Mouse (Mus musculus): ENCODE measurements around the gene Krtap7-1.

The Krtap7-1 gene

GRCm38 (mm10) chr16:89508223-89508622 lies at the start of gene Krtap7-1:
Gene Krtap7-1 (minus strand): TSS chr16:89508323.
- no peak for DNase-seq (ENCODE audit: extremely low read depth, insufficient read length, low spot score)

- no peak for DNase-seq (ENCODE audit: extremely low read depth, insufficient read length, low spot score)
Observed at GRCm38 (mm10) chr16:89550298-89550697, 42.2 kb upstream of the Krtap7-1 start.

DNA sequence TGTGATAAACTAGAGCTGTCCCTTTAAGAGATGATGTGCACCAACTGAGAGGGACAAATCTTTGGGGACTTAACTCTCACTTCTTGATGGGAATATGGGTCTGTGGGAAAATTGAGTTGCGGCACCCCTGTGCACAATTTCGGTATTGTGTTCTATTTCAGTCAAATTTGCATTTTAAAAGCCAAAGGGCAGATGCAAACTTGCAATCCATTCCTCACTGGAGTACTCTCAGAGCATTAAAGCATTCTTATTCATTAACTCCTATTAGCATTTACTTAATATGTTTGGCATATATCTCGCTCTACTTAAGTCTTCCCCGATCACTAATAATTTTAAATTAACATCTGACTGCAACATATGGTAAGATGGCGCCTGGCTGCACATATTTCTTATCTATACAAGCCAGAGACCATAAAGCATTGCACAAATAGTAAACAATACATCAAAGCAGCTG lies 29.9 kb upstream of the Krtap7-1 start:
- no peak for DNase-seq (ENCODE audit: extremely low read depth, insufficient read length, low spot score)

DNA sequence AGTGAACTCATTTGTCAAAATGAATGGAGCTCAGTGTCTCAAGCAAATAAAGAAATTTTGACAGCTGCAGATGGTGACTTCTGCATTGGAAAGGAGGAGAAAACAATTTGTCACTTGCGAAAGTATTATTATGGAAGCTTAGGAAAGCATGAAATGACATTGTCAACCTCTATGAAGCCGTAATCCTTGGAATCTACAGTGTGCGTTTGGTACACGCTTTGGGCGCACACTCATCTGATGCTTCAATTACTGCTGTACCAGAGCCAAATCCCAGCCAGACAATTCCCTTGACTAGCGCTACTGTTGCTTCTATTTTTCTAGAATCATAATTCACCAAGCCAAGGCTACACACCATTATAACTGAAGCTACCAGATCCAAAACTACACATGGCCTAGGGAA lies 29.2 kb upstream of the Krtap7-1 start:
- no peak for DNase-seq (ENCODE audit: extremely low read depth, insufficient read length, low spot score)

DNA sequence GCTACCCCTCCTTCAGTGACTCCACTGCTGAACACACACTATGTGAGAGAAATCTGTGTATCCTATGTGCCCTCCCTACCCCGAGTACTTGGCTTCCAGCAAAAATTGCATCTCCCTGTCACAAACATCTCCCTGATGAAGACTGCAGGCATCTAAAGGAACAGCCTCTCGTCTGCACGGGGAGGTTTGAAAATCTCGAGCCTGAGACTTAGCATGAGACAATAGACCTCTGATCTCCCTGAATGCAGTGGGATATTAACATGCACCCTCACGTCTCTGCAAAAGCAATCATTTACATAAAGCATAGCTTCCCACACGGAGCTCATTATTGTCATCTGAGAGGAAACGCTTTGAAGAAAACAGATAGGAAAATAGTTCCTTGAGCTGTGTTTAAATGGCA lies 22.4 kb upstream of the Krtap7-1 start:
- DNase-seq (ENCODE audit: extremely low read depth, insufficient read length, low spot score), result no peak

GRCm38 (mm10) chr16:89529846-89530245 lies 21.7 kb upstream of the Krtap7-1 start:
- DNase-seq (ENCODE audit: extremely low read depth, insufficient read length, low spot score), result no peak

DNA sequence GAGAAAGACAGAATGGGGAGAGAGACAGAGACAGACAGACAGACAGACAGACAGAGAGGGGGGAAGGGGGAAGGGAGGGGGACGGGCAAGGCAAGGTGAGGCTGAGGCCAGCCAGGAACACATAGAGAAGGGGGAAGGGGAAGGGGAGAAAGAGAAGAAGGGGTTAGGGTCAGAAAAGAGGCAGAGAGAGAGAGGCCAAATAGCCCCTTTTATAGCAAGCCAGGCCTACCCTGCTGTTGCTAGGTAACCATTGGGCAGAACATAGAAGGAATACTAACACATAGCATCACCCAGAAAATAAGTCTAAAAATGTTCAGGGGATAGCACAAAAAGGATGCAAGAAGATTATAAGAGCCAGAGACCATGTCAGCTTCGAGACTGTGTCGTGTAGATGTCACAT lies 20.3 kb upstream of the Krtap7-1 start:
- no peak for DNase-seq (ENCODE audit: extremely low read depth, insufficient read length, low spot score)

- DNase-seq (ENCODE audit: extremely low read depth, insufficient read length, low spot score), result no peak
Observed at GRCm38 (mm10) chr16:89520996-89521395, 12.9 kb upstream of the Krtap7-1 start.

- DNase-seq (ENCODE audit: extremely low read depth, insufficient read length, low spot score), result no peak
Observed at GRCm38 (mm10) chr16:89520555-89520954, 12.4 kb upstream of the Krtap7-1 start.

DNA sequence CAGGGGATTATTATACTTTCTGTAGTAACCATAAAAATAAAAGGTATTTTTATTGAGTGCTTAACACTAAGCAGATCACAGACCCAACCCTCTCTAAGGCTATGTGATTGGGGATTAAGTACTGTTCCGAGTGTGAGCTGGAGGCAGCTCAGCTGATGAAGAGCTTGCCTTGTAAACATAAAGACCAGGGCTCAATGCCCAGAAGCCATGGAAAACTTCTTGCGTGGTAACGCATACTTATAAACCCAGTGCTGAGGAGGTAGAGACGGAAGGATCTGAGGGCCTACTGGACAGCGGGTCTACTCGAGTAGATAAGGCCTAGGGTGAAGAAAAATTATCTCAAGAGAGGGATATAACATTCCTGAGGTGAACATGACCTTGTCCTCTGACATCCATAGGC lies 12.0 kb upstream of the Krtap7-1 start:
- no peak for DNase-seq (ENCODE audit: extremely low read depth, insufficient read length, low spot score)

- no peak for DNase-seq (ENCODE audit: extremely low read depth, insufficient read length, low spot score)
Observed at GRCm38 (mm10) chr16:89517635-89518034, 9.5 kb upstream of the Krtap7-1 start.

GRCm38 (mm10) chr16:89513431-89513830 lies 5.3 kb upstream of the Krtap7-1 start:
- no peak for DNase-seq (ENCODE audit: extremely low read depth, insufficient read length, low spot score)

DNA sequence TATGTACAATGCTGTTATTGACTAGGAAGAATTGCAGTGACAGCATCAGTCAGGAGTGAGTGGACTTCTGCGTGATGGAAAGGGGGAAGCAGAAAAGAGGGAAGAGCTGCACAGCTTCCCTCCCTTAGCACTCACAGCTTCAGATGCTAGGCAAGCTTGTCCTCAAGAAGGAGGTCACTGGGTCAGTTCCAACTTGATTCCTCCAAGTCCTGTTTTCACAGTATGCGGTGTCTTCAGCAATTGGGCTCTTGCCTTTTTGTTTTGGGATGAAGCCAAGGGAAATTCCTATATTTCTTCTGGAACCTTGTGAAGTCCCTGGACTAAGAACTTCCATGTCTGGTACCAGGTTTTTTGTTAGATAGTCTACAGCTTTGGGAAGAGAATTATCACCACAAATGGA lies 4.6 kb downstream of the Krtap7-1 start:
- DNase-seq (ENCODE audit: extremely low read depth, insufficient read length, low spot score), result no peak

DNA sequence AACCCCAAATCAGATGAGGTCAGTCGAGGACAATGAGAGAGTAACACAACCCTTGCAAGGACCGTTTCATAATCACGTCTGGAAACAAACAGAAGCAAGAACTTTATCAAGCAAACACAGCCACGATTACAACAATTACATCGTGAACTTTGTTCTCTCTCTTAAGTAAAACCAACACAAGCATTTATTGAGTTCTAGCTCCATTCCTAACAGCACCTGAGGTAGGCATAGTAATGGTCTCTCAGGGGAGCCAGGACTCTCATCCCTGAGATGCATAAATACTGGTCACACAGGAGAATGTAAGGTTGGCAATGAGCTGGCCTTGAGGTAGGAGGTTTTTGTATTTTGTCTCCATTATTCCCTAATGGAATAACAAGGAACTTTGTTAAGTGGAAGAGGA lies 6.3 kb downstream of the Krtap7-1 start:
- DNase-seq (ENCODE audit: extremely low read depth, insufficient read length, low spot score), result no peak

GRCm38 (mm10) chr16:89497002-89497401 lies 11.1 kb downstream of the Krtap7-1 start:
- no peak for DNase-seq (ENCODE audit: extremely low read depth, insufficient read length, low spot score)

GRCm38 (mm10) chr16:89495394-89496153 lies 12.5 kb downstream of the Krtap7-1 start:
- no peak for DNase-seq (ENCODE audit: extremely low read depth, insufficient read length, low spot score)

DNA sequence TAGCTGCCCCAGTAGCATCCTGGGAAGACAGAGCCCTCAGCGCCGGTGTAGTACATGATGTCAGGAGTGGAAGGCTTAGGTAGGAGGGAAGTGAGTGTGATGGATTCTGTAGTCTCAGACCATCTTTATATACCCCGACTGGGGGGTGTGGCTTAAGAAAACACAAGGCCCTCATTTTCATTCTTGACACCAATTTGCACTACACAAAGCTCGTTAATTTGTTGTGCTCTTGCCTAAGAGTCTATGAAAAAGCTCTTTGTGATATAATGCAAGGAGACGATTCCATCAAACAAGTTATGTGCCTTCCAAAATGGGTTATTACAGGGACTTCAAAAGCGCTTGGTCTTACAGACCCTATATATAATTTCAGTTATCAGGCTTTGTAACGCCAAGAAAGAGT lies 20.3 kb downstream of the Krtap7-1 start, which contains the start of gene Krtap8-1:
Krtap8-1 (minus strand) TSS at position 101 of the 400 bp plus-strand sequence.
- no peak for DNase-seq (ENCODE audit: extremely low read depth, insufficient read length, low spot score)

DNA sequence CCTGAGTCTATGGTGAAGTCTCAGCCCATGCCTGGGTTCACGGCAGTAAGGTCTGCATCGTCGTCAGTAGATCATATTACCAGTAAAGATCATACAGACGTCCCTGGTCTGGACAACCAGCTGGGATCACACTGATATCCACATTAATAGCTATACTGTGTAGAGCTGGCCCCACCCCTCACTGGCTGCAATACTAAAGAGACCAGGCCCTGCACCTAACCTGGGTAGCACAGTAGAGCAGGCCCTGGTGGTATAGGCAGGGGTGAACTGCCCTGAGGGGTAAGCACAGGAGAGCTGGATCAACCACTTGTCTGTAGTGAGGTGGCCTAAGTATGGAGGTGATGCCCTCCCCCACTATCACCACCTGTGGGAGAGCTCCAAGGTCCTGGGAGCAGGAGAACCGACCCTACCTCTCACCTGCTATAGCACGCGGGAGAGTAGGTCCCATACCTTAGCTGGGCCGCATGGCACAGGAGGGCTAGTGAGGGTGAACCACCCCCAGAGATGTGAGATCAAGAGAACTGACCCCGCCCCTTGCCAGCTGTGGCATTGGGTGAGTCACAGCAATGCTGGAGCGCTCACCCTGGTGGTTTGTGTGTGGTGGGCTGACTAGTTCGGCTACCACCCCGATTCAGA lies 30.3 kb downstream of the Krtap7-1 start:
- DNase-seq (ENCODE audit: extremely low read depth, insufficient read length, low spot score), result no peak

DNA sequence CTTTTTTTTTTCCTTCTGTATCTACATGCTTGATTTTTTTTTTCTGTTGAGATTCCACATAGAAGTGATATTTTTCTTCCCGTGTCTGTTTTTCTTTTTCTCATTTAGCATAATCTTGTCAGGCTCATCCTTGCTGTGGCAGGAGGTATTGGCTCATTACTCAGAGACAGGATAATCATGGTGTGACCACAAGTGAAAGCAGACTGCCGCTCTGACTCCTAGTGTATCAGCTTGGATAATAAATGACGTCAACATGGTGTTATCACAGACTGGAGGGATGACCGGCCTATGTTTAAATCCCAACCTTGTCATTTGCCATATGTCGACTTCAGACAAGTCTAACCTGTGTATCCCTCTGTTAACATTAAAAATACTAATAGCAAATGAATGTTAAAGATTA lies 46.9 kb downstream of the Krtap7-1 start:
- DNase-seq (ENCODE audit: extremely low read depth, insufficient read length, low spot score), result no peak
